Mouse (Mus musculus) midbrain, postnatal 0 days (tissue): ENCODE results near the gene Alg2. TPM values are rescaled to one million over a fixed set of nuclear protein-coding genes. Genes with fewer than 3 reads are reported as not detected.
A peak's percentile ranks its signal among the peaks of the same experiment; 100 is the strongest.

ENCODE experiments used
- ATAC-seq: fragments of 200-750 bp; cut with Nextera tagmentation; 2 replicates; pipeline ENCODE4 v1.8.0; 2017; ENCODE audit warnings: moderate number of reproducible peaks, mild to moderate bottlenecking, moderate TSS enrichment, moderate library complexity; ENCODE audit not compliant: low FRiP score
- DNase-seq: peaks from one replicate; pipeline ENCODE4 v3.0.0-alpha.2; 2015; ENCODE audit warnings: low spot score
- H3K27ac ChIP-seq: fragments of 300-500 bp; sonication (generic); 2 replicates; pipeline ENCODE4 v1.5.1; 2014; ENCODE audit warnings: low read depth, mild to moderate bottlenecking, low read length, mixed read lengths
- H3K27me3 ChIP-seq: fragments of 300-500 bp; sonication (generic); 2 replicates; pipeline ENCODE4 v1.6.1; 2014; ENCODE audit warnings: low read length, control low read depth, mixed read lengths; ENCODE audit not compliant: insufficient read depth
- H3K36me3 ChIP-seq: fragments of 300-500 bp; sonication (generic); 2 replicates; pipeline ENCODE4 v1.6.1; 2014; ENCODE audit warnings: low read length, control low read depth, mixed read lengths; ENCODE audit not compliant: insufficient read depth
- H3K4me1 ChIP-seq: fragments of 300-500 bp; sonication (generic); 2 replicates; pipeline ENCODE4 v1.6.1; 2014; ENCODE audit warnings: mild to moderate bottlenecking, control low read depth, antibody characterized with exemption, low read length, mixed read lengths; ENCODE audit not compliant: insufficient read depth
- H3K4me2 ChIP-seq: fragments of 300-500 bp; sonication (generic); 2 replicates; pipeline ENCODE4 v1.6.1; 2014; ENCODE audit warnings: low read depth, mild to moderate bottlenecking, low read length, mixed read lengths; ENCODE audit not compliant: poor library complexity, severe bottlenecking
- H3K4me3 ChIP-seq: fragments of 300-500 bp; sonication (generic); 2 replicates; pipeline ENCODE4 v1.5.1; 2014; ENCODE audit warnings: low read depth, mild to moderate bottlenecking, low read length, moderate library complexity
- H3K9ac ChIP-seq: fragments of 300-500 bp; sonication (generic); replicated peaks from 2 replicates; pipeline ENCODE4 v1.6.1; 2014; ENCODE audit warnings: mild to moderate bottlenecking, low read length, moderate library complexity, mixed read lengths; ENCODE audit not compliant: poor library complexity, severe bottlenecking
- H3K9me3 ChIP-seq: fragments of 300-500 bp; sonication (generic); 2 replicates; pipeline ENCODE4 v1.6.1; 2016; ENCODE audit warnings: low read length, control low read depth
- CTCF ChIP-seq: IDR thresholded peaks from 2 replicates; pipeline ENCODE4 v1.5.1; 2016; ENCODE audit warnings: antibody characterized with exemption, mild to moderate bottlenecking
- WGBS: fragments of 180-500 bp; shearing (Covaris S2); extraction: QIAGEN DNeasy Blood & Tissue Kit; methylation state at CpG from one replicate; pipeline ENCODE4 v1.1.7; 2014; 5-methylcytosine and 5-hydroxymethylcytosine counted together
- polyA plus RNA-seq: library from polyadenylated mRNA; unstranded; fragments of >200 nt; fragmentation: Nextera tagmentation; extraction: Ambion mirVana; gene quantifications from 2 replicates; pipeline ENCODE4 v1.2.1, GENCODE M21; 2015
- total RNA-seq: library from RNA; depleted of rRNA; stranded (reverse); fragments of >200 nt; gene quantifications from 2 replicates; pipeline ENCODE4 v1.2.3, GENCODE M21; 2014

Alg2 gene
- total and polyA plus RNA-seq, 2 experiments from 2014 or later = 259 to 344 TPM

DNA sequence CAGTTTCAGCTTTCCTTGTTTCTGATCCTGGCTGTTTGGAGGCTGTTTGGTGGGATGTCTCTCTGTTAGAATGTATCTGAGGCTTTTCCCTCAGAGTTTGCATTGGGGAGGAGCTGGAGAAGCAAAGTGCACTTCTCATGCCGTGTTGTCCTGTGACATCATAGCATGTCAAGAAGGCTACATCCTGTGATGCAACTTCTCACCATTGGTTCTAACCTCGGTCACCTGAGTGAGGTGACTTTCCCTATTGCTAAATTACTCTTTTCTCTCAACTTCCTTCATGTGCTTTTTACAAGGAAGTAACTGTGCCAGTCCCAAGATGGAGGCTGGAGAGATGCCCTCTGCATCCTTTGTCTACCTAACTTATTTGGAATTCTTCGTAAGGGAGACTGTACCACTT, 25.6 kb downstream of the Alg2 start:
- no peak overlapping the region for H3K4me3 ChIP-seq
- WGBS = 89% methylated on average over 3 of the region's 3 CpGs
- no peak for TF ChIP-seq CTCF
- H3K27me3 ChIP-seq = no peaks in the 10 kb centered on the region
- no peaks in the 10 kb centered on the region for H3K9me3 ChIP-seq
- no peaks in the 10 kb centered on the region for H3K36me3 ChIP-seq
- ATAC-seq = no peak
- H3K4me1 ChIP-seq = no peaks in the 10 kb centered on the region
- H3K4me2 ChIP-seq = no peak overlapping the region
- DNase-seq = no peak
- no peak overlapping the region for H3K9ac ChIP-seq
- H3K27ac ChIP-seq = no peak overlapping the region

DNA sequence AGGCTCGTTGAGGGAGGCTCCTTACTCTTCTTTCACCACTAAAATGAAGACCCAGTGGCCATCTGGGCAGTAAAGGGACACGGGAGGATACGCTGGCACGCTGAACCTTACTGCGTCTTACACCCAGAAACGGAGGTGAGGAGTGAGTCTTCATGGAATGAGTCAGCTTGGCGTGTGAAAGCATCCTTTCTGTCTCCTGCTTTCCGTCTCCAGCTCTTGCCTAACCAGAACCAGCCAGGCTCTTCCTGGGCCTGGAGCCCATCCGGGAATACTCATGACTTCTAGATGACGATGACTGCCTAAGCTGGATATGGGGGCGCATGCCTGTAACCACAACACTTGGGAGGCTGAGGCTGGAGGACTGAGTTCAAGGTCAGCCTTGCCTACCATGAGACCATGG, 33.2 kb downstream of the Alg2 start:
- H3K36me3 ChIP-seq = no peaks in the 10 kb centered on the region
- no peak overlapping the region for H3K9ac ChIP-seq
- no peak overlapping the region for H3K27ac ChIP-seq
- no peak for DNase-seq
- ATAC-seq = no peak
- WGBS = 88% methylated on average over 11 of the region's 11 CpGs
- H3K4me2 ChIP-seq = no peak overlapping the region
- no peak for TF ChIP-seq CTCF
- H3K9me3 ChIP-seq = no peaks in the 10 kb centered on the region
- H3K4me1 ChIP-seq = 0 out of 2 replicates have a peak, but pooled peaks cover 3% of the 10 kb centered on the region
- no peak overlapping the region for H3K4me3 ChIP-seq
- no peaks in the 10 kb centered on the region for H3K27me3 ChIP-seq

DNA sequence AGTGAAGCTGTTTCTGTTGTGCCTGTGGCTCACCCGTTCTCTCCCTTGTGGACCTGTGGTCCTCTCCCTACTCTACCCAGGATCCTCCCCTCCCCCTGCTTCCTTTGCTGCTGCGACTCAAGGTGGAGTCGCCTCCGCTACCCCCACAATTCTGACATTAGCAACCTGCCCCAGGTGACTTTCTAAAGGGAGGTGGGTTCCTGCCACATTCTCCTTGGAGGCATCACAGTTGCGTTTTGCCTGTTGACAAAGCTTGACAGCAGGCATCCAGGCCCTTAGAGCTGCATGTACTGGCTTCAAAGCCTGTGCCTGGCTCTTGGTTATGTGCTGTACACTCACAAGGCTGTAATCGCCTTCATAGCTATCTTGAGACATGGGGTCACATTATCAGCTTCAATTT, 35.2 kb downstream of the Alg2 start:
- 85% methylated on average over 6 of the region's 6 CpGs for WGBS
- H3K4me3 ChIP-seq = no peak overlapping the region
- 0 out of 2 replicates have a peak, but pooled peaks cover 3% of the 10 kb centered on the region for H3K4me1 ChIP-seq
- H3K4me2 ChIP-seq = no peak overlapping the region
- no peak for TF ChIP-seq CTCF
- H3K9me3 ChIP-seq = no peaks in the 10 kb centered on the region
- no peak overlapping the region for H3K9ac ChIP-seq
- no peaks in the 10 kb centered on the region for H3K27me3 ChIP-seq
- H3K27ac ChIP-seq = no peak overlapping the region
- ATAC-seq (no peak), DNase-seq (no peak)
- no peaks in the 10 kb centered on the region for H3K36me3 ChIP-seq

DNA sequence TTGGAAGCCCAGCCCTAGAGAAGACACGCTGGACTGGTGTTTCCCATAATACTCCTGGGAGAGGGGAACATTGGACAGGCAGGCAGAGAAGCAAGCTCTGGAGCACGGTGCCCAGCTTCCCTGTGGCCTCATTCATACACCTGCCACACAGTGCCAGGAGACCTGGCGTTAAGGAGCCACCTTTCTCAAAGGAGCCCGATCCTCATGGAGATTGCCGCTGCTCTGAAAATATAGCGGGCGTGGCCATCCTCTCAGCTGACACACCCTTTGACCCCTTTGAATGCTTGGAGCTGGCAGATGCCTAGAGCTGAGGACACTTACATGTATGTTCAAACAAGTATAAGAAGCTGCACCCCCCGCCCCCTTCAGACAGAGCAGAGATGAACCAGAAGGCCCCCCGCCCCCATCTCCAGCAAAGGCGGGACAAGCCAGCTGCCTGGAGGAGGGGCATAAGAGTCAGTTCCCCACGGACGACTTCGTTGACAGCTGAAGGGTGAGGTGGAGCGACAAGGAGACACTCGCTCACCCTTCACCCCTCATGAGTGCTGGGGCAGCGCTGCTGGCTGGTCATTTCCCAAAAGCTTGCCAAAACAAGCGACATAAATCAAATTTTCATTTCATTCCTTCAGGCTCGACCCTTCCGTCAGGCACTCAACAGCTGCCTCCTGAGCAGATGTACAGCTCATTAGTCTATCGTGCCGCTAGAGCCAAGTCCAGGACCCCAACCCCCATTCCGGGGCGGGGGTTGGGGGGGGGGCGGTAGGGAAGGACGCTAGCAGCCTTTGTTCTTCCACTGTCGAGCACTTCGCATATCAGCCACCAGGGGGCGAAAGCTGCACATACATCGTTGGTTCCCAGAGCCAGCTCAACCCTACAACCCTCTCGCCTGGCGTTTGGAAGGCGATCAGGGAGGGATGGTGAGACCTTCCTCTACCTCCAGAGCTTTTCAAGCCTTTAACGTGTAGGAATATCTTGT, 36.5 kb downstream of the Alg2 start:
- TF ChIP-seq CTCF = peak; percentile 95
- Histone ChIP-seq H3K9me3 (no peaks in the 10 kb centered on the region), H3K4me2 (peak overlapping the region; percentile 92), H3K36me3 (no peaks in the 10 kb centered on the region), H3K9ac (peak overlapping the region; percentile 77), H3K4me3 (peak overlapping the region; percentile 44), H3K27me3 (no peaks in the 10 kb centered on the region), H3K27ac (peak overlapping the region; percentile 57), H3K4me1 (0 out of 2 replicates have a peak, but pooled peaks cover 3% of the 10 kb centered on the region)
- 1% methylated on average over 33 of the region's 33 CpGs for WGBS
- DNase-seq = peak; percentile 97
- peak; percentile 87 for ATAC-seq

DNA sequence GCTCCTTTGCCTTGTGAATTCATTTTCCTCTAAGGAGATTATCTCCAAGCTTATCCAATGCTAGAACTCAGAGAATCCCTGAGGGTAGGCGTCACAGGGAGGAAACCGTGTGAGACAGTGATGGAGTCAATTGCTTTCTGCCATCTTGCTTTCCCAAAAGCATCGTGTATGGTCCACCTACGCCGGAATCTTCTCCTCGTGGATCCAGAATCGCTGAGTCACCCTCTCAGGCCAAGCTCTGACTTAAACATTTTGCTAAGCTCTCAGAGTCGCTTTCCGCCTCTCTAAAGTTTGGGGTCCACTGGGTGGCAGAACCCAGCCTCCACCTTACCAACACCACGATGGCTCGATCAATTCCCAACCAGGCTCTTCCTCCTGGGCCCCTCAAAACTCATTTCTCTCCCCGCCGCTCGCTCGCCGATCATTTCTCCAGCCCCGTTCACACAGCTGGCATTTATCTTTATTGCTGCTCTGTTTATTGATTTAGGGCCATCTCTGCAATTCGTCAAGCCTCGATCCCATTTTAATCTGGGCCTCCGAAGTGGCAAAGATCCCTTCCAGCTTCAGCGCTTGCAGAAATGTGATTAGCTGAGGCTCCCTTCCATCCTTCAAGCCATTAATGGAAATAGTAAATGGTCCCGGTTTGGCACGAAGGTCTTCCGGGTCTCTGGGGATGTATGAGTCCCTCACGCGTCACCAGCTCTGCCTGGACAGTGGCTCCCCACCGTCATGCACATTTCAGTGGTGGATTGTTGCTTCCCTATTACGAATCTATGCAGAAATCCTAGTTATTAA, 38.4 kb downstream of the Alg2 start:
- Histone ChIP-seq H3K36me3 (no peaks in the 10 kb centered on the region), H3K27me3 (no peaks in the 10 kb centered on the region), H3K4me2 (no peak overlapping the region), H3K9ac (no peak overlapping the region), H3K4me3 (no peak overlapping the region), H3K27ac (no peak overlapping the region), H3K4me1 (0 out of 2 replicates have a peak, but pooled peaks cover 3% of the 10 kb centered on the region), H3K9me3 (no peaks in the 10 kb centered on the region)
- no peak for ATAC-seq
- no peak for DNase-seq
- TF ChIP-seq CTCF = no peak
- 68% methylated on average over 28 of the region's 28 CpGs for whole genome bisulfite sequencing
